Mouse (Mus musculus) stomach, postnatal 0 days (tissue): ENCODE data around the gene Fcrlb.

Source experiments
- CTCF ChIP-seq: IDR thresholded peaks from 2 replicates; pipeline ENCODE4 v1.5.1; 2016; ENCODE audit warnings: antibody characterized with exemption, low read depth, mild to moderate bottlenecking, moderate library complexity
- EP300 ChIP-seq: optimal IDR thresholded peaks from 2 replicates; pipeline ENCODE3; 2016; ENCODE audit warnings: antibody characterized with exemption

GRCm38 (mm10) chr1:170934383-170934782, 21.6 kb upstream of the Fcrlb start:
- TF ChIP-seq CTCF = no peak
- TF ChIP-seq EP300 = no peak
